Mouse (Mus musculus): ENCODE measurements at regions not wholly inside any gene's neighbourhood (a gene's known extent, or its start where the extent isn't known, plus 50 kb on each side); places are given as distances from the start of the nearest gene placed in this dataset.
A peak's percentile ranks its signal among the peaks of the same experiment; 100 is the strongest.

DNA sequence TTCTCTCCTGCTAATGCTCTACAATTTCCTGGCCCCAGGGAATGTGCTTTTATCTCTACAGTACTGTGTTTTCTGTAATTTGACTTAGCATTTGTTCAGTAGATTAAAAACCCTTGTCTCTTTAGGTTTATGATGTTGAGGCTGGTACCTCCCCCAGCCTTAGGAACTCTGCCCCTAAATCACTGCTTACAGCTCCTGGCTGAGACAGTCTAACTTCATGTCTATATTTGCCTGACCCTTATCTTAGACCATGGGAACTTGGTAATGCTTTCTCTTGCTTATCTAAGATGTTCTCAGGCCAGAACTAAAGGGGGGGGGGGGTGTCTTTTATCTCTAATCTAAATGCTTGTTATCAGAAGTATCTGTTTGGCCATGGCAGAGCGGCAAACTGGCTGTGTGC, 160.1 kb upstream of the Mmadhc start:
- DNase-seq (ENCODE audit: low read depth, low spot score): no peak

DNA sequence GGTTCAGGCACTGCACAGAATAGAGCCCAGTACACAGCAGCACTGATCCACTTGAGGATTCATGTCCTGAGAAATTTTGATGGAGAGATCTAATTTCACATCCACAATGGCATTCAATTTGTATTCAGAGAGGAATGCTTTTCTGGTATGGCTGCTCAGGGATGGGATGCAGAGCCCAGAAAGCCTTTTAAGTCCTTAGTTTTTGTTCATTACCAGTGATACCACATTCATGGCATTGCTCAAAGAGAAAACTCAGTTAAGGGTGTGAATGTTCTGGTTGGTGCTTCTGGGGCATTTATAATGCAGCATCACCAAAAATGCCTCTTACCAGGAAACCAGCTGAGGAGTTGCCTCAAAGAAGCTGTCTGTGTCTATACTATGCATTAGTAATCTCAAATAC, 151.5 kb upstream of the Mmadhc start:
- DNase-seq (ENCODE audit: low read depth, low spot score): no peak

DNA sequence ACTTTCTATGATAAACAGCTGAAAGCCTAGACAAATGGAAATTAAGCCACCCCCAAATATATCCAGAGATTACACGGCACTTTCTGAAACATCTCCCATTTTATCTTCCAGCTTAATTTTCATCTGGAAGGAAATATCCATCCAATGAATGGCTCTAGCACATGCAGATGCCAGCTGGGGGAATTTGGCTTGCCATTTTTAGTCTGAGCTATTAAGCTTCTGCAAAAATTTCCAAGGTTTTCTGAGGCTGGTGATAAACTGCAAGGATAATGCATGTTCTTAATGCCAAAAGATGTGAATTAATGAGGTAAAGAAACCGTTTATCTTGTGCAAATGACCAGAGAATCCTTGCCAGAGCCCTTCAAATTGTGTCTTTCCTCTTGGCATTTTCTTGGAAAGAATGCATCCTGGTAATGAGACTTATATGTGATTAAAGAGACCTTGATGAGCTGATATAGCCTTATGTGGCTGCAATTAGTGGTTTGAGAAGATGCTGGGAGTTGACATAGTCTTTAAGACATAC, 149.4 kb upstream of the Mmadhc start:
- DNase-seq (ENCODE audit: low read depth, low spot score): no peak

DNA sequence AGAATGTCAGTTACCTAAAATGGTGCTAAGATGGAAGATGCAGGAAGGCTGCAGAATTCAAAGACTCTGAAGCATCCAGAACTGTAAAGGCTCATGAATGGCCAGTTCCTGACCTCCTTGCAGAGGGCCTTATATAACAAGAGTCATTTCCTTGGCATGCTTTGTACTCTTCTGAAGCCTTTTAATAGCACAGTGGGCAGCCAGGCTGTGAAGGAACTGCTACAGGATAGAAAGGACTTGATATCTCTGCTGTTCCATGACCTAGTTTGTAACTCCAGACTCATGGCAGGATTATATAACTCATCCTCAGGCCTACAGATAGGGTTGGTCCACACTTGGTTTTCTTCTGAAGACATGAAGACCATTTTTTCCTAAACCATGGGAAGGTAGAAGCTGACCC, 143.7 kb upstream of the Mmadhc start:
- no peak for DNase-seq (ENCODE audit: low read depth, low spot score)

DNA sequence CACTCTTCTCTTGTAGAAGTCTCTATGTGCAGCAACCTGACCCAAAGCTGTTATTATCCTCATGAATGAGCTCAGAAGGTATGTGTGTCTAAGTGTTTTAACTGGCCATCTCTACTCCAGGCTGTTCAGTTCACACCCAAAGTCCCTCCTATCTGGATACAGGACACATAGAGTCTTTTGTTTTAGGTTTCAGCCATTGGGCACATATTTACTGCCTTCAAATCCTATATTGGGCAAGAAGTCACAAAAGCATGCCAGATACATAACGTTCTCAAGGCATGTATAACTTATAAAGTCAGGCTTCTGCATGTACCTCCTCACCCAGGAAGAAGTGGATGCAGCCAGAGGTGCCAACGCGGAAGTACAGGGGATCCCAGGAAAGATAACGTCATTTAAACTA, 136.6 kb upstream of the Mmadhc start:
- DNase-seq (ENCODE audit: low read depth, low spot score): no peak

DNA sequence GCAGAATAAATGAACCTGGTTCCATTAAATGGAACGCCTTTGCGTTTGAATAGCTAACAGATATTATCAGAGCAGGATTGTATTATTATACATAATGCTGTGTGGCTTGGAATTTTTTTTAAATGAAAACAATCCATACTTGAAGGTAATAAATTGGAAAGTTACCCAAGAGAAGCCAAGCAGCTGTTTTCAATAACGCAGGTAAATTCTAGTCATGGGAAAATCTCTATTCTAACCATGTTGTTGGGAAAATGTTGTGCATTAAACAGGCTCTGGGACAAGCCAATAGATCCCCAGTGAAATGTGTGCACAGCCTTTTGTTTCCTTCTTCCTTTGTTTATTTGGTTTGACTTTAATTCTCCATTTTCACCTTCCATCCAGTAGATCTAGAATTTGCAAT, 128.6 kb upstream of the Mmadhc start:
- DNase-seq (ENCODE audit: low read depth, low spot score): peak; percentile 12

DNA sequence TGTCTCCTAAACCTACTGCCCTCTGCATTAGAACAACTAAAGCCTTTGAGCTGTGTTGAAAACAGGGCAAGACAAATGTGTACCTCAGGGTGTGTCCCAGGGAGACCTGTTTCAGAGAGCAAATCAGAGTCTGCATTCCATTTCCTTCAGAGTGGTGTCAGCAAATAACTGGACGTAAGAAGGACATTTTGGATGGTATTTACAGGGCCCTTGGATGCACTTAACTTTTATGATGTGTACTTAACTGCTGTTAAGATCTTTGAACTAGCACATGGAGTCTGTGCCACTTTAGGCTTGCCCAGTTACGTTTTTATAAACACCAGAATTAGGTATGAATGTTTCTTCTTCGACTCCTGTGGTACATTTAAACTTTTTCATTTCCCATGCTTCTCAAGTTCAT, 123.0 kb upstream of the Mmadhc start:
- peak; percentile 52 for DNase-seq (ENCODE audit: low read depth, low spot score)

DNA sequence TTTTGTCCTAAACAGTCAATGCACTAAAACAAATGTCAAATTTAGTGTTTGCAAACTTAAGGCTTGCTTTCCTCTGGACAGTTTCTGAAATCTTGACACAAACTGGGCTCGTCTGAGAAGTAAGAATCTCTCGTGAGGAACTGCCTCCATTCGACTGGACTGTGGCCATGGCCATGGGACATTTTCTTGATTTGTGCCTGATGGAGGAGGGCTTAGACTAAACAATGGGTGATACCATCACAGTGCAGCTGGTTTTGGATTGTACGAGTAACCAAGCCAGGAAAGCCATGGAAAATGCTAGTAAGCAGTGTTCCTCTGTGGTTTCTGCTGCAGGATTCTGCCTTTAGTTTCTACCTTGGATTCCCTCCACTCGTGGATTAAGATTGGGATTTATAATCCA, 121.0 kb upstream of the Mmadhc start:
- no peak for DNase-seq (ENCODE audit: low read depth, low spot score)

DNA sequence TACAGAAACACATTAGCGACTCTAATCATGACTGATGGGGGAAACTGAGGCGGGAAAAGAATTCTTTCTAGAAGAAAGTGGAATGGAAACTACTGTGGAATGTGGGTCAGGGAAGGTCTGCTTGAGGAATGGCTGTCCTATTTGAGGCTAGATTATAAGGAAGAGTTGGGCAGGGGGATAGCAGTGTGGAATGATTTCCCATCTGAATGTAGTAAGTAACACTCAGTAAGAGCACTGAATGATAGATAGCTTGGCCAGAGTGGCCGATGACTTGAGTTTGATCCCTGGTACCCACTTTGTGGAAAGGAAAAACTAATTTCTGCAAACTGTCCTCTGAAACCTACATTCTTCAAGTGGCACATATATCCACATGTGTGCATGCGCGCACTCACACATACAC, 120.5 kb upstream of the Mmadhc start:
- no peak for DNase-seq (ENCODE audit: low read depth, low spot score)

DNA sequence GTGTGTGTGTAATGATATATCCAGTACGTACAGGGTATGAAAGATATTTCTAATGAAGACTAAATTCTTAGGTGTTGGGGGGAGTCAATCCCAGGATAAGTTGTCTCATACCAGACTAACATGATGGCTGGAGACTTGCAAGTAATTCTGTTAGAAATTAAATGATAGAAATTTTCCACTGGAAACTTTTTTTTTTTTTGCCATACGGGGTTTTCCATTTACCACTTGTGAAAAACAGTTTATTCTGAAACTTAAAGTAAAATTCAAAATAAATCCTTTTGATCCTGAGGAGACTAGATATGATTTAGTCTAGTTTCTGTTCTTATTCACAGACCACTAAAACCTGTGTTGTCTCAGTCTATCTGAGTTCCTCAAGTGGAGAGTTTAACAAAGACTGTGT, 119.5 kb upstream of the Mmadhc start:
- no peak for DNase-seq (ENCODE audit: low read depth, low spot score)

DNA sequence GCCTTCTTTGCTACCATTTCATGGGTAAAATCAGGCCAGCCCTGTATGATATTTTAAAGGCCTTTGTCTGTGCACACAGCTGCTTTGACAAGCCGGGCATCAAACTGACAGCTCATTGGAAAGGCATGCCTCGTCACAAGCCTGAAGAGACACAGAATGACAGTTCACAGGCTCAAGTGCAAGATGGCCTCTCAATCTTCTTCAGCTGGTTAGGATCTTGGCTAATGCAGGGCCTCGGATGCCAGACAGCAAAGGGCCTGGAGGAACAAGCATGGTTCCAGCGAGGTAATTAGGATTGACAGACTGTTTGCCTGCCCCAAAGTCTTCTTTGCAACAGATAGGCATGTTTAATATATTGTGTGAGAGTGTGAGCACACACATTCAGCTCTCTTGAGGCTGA, 109.3 kb upstream of the Mmadhc start:
- DNase-seq (ENCODE audit: low read depth, low spot score): no peak

DNA sequence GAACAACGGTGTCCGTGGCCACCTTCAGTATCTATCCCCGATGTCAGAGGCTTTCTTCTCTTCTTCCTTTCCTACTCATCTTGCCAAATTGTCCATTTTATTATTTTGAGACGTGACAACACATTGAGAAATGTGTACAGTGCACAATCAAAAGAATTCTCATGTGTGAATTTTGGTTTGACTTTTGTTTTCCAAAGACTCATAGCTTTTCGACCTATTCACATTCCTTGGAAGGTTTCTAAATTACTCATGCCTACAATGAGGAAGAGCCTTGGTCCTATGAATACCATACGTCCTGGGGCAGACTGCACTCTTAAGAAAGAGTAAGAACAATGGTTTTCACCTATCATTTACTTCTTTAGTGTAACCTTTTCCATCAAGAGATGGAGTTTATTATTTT, 106.5 kb upstream of the Mmadhc start:
- no peak for DNase-seq (ENCODE audit: low read depth, low spot score)

DNA sequence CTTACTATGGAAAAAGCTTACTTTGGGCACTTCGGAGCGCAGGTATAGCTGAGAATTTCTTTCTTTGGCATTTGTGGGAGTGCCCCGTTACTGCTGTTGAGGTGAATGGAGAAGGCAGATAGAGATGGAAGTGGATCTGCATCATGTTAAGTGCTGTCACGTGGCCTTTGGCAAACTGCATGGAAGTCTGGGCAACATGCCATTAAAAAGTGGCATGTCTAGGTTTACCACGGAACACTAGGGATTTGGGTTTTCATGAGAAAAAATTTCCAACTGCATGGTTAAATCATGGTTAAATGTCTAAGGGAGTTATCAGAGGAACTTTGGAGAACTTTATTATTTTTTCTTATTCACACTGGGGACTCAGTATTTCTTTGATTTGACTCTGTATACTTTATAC, 102.0 kb upstream of the Mmadhc start:
- no peak for DNase-seq (ENCODE audit: low read depth, low spot score)

DNA sequence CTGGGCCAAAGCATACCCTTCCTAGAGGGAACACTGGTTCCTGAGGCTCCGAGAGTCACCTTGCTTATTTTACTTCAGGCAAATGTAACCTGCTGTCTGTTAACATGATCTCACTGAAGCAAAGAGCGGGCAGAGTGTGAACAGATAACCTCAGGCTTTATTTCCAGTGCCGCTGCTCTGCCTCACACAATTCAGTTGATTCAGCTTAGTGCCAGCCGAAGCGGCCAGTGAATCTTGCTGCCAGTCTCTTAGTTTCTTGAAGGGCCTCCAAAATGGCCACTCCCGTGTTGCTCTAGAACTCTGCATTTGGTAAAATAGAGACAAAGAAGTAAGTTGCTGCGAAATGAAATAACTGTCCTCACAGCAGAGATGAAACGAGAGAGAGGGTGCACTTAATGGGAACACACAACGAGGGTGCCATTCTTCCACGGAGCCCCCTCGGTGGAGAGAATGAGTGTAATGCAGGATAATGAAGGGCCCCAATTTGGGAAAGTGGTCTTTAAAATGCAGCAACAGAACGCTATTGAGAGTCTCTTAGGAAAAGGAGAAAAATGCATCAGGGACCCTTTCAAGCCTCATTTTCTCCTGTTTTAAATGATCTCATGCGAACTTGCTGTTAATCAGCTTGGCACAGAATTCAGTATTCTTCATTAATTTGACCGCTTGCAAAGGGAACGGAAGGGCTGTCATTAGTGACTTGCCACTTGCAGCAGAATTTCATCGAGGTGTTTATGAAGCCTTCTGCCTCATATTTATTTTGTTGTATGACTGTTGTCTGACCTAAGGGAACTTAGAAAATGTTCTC, 81.2 kb upstream of the Mmadhc start:
- DNase-seq (ENCODE audit: low read depth, low spot score): no peak

DNA sequence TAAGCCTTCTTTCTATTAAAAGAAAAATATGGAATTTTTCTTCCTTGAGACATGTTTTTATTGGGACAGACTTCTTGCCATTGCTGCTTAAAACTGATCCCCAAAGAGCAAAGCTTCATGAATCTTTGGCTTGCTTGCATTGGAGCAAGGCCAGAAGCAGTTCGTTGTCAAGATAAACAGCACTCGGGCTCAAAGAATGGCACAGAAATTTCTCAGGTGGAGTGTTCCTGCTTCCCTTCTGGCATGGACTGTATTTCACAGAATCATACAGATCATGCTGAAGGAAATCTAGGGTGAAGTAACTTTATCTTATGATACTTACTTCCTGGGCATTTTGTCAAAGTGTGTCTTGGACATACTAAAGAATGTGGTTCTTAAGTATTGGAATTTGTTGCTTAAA, 77.0 kb upstream of the Mmadhc start:
- no peak for DNase-seq (ENCODE audit: low read depth, low spot score)

DNA sequence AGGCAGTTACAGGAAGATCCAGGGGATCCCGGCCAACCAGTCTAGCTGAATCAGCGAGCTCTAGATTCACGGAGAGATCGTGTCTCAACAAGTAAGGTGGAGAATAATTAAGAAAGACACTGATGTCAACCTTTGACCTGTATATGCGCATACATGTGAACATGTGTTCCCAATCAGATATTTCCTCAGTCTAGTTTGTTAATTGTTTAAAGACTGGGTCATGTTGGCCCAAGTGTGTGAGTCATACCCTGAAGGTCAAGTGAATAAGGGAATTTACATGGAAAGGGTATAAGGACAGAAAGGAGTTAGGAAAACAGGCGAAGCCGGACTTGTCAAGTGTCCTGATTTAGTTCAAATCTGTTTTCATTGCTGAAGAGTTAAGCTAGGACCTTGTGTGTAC, 76.4 kb upstream of the Mmadhc start:
- DNase-seq (ENCODE audit: low read depth, low spot score): no peak

DNA sequence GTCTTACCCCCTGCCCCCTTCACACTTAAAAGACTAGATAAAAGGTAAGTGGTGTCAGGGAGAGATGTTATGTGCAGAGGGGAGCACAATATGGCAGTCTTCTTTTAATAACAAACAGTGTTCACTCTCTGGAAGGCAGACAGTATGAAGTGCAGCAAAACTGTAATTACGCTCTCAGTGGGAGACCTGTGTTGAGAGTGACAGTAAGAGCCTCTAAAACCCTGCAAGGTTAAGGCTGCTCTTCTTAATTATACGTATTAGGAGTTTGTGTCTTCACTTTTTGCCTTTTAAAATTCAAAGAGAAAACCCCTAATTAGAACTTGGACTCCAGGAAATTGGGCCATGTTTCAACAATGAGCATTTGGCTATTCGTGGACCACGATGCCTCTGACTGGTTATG, 72.2 kb upstream of the Mmadhc start:
- DNase-seq (ENCODE audit: low read depth, low spot score): no peak

DNA sequence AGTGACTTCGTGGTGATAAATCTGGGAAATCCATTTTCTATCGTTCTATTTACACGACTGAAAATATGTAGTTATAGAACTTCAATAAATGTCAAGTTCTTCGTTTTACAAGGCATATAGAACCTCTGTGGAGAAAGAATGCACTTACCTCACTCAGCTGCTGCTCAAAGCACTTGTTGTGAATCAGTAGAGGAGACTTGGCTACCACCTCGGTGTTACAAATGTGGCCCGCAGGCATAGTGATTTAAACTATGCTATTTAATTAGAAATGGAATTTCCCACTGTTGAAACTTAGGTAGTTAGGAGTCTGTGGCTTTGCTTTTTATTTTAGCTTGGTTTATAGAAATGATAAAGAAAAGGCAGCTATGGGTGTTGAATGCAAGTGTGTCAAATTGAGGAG, 71.8 kb upstream of the Mmadhc start:
- DNase-seq (ENCODE audit: low read depth, low spot score): no peak

DNA sequence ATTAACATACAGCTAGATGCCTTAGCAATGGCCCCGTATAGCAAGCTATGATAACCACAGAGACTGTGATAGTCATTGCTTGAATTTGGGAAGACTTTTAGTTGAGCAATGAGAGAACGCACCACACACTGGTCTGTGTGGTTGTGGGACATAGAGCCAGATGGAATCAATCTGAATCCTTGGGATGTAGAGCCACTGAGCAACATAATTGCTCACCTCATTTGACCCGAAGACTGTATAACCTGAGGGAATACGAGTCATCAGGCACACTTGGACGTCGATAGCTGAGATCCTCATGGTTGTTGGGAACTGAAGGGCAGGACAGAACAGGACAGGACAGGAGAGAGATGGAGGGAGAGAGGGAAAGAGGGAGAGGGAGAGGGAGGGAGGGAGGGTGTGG, 68.6 kb upstream of the Mmadhc start:
- no peak for DNase-seq (ENCODE audit: low read depth, low spot score)

DNA sequence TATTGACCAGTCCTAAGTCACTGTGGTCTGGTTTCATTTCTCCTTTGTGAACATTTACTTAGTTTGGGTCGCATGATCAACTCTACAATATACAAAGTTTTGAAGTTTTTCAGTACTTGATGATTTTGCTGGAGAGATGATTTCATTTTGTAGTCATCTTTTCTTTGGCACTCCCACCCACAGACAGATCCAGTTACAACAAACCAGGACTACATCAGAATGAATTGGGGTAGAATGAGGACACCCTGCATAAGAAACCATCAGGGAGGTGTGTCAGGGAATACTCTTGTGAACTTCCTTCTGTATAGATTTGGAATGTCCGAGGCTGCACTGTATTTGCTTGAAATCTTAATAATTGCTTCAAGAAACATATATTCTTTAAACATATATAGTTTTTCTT, 59.5 kb upstream of the Mmadhc start:
- DNase-seq (ENCODE audit: low read depth, low spot score): no peak

DNA sequence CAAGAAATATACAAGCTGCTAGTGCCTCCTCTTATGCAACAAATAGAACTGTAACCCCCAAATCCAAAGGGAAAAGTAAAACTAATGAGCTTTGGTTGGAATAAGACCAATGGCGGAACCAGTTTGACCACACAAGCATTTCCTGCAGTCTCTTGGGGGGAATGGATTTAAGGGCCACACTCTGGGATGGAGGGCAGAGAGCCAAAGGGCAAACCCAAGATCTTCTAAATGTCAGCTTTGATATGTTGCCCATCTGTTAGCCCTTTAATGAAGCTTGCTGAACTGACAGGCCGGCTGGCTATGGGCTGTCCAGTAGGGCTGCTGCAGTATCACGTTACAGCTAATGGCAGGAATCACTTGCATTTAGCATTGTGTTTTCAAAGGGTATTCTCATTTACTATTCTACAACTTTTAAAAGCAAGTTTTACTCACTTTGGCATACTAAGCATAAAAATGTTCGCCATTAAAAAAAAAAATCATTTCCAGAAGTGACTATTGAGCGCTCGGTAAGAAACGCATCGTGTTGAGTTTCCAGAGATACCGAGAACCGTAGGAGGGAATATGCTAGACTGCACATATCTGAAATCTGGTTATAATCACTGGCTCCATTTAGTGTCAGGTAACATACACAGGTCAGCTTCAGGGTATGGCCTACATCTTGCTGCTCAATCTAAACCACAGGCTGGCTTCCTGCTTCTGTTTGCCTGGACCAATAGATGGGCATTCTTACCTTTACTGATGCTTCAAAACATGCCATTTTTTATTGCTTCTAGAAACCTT, 51.1 kb upstream of the Mmadhc start:
- DNase-seq (ENCODE audit: low read depth, low spot score): peak; percentile 64

Measured in forelimb bud, embryonic 11.5 days (tissue).